Mouse (Mus musculus): ENCODE measurements around the gene Uqcr11.
A peak's percentile ranks its signal among the peaks of the same experiment; 100 is the strongest.

Uqcr11 gene

GRCm38 (mm10) chr10:80406684-80407501 lies at the start of gene Uqcr11:
TSS of gene Uqcr11 (minus strand) at chr10:80406830.
- DNase-seq (ENCODE audit: low read depth, low spot score), result peak; percentile 95

DNA sequence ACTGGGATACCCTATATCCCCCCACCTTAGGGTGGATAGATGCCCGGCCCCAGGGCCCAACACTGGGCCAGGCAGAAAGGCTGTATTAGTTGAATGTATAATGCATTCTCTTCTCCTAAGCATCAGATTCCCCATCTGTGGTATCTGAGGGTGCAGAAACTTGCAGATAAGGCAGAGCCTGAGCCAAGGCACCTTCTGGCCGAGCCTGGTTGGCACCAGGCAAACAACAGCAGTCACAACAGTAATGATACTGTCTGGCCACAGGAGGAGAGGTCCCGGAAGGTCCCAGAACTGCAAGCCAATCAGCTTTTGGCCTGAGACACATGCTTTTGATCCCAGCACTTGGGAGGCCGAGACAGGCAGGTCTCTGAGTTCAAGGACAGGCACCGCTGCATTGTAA lies 49.1 kb upstream of the Uqcr11 start:
- no peak for DNase-seq (ENCODE audit: low read depth, low spot score)

- no peak for DNase-seq (ENCODE audit: low read depth, low spot score)
These were observed 48.2 kb upstream of the Uqcr11 start for GRCm38 (mm10) chr10:80454781-80455180.

- no peak for DNase-seq (ENCODE audit: low read depth, low spot score)
These were observed 47.0 kb upstream of the Uqcr11 start for GRCm38 (mm10) chr10:80453601-80454000.

DNA sequence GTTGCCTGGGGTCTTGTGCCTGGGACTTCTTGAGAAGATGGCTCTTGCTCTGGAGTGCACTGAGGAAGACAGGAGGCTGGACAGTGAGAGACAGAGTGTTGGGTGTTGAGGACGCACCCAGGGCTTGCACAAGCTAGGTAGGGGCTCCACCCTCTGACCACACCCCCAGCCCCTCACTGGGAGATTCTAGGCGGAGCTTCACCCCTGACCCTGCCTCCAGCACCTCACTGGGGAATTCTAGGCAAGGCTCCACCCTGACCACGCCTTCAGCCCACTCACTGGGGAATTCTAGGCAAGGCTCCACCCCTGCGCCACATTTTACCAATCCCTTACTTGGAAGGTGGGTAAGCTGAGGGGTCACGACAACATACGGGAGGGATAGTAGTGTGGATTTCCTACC lies 44.0 kb upstream of the Uqcr11 start:
- DNase-seq (ENCODE audit: low read depth, low spot score), result no peak

DNA sequence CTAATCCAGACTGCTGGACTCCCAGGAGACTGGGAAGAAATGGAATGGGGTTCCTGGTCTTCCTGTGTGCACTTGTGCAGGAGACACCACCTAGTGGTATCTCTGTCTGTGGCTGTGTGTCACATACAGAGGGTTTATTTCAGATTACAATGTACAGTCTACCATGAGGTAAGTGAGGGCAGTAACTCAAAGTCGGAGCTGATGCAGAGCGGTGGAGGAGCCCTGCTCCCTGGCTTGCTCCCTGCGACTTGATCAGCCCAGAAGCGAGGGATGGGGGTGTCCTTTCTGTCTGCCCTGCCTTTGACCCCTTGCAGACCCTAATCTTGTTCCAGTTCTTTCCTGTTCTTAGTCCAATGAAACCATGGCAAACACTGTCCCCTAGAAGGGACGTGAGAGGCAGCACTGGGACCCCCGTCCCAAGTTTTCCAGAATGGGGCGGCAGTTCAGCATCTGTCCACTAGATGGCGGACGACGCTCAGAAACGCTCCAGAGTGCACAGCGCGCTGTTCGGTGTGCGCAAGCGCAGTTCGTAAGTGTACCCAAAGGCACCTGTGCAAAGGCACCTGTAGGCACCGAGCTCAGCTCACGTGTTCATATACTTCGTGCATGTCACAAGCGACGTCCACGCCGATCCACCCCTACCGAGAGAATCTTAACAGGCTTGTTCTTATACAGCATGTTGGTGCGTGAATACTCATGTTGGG lies 39.4 kb upstream of the Uqcr11 start:
- peak; percentile 94 for DNase-seq (ENCODE audit: low read depth, low spot score)

DNA sequence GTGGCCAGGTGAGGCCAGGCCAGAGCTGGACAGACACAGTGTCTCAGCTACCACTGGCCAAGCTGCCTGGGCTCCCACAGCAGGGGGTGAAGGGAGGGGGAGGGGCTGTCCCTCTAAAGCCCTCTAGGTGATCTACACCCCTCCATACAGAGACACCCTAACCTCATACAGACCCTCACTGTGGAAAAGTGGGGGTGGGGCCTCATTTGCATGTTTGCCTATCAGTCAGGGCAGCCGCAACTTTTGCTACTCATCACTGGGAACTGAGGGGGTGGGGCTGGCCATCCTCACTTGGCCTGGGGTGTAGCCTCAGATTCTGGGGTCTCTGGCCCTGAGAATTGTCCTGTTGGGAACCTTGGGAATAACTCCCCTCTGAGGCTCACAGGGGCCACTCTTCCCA lies 38.4 kb upstream of the Uqcr11 start:
- DNase-seq (ENCODE audit: low read depth, low spot score), result no peak

DNA sequence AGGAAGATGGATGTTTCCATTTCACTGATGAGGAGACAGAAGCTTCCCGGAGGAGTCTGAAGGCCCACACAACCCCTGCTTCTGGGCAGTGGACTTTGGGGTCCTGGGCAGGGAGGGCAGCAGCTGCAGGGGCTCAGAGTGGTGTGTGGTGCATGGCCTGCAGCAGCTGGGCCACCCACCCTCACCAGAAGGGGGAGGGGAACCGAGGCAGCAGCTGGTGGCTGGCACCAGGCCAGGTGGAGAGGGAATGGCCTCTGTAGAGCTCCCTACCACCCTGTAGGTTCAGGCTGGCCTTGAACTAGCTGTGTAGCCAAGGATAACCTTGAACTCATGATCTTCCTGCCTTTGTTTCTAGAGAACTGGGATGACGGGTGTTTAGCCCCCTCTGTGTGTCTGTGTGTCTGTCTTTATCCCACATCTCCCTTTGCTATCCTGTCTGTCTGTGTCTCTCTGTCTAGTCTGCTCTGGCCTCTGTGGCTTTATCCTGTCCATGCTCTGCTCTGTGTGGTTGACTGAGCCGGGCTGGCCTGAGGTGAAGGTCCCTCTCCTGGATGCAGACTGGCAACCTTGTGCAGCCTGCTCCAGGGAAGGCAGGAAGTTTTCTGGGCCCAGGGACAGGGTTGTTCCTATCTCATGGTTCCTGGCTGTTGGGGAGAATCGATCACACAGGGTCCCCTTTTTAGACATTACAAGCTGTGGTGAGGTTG lies 37.9 kb upstream of the Uqcr11 start:
- no peak for DNase-seq (ENCODE audit: low read depth, low spot score)

- no peak for DNase-seq (ENCODE audit: low read depth, low spot score)
These were observed 37.1 kb upstream of the Uqcr11 start for GRCm38 (mm10) chr10:80443575-80444278.

- DNase-seq (ENCODE audit: low read depth, low spot score), result no peak
These were observed 36.4 kb upstream of the Uqcr11 start for GRCm38 (mm10) chr10:80442989-80443388.

DNA sequence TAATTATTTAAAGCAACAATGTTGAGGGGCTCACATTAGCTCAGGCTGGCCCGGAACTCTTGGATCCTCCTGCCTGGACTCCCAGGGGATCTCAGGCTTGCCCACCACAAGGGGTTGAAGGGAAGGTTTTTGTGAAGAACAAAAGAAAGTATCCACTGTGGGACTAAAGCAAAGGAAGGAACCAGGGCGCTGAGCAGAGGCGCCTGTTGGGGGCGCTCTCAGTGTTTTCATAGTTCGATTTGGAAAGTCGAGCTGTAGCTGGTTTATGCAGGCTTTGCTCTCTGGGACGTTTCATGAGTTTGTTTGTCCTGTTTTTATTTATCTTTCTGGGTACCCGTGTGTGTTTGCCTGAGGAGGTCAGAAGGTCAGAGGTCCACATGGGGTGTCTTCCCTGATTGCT lies 35.0 kb upstream of the Uqcr11 start:
- no peak for DNase-seq (ENCODE audit: low read depth, low spot score)

DNA sequence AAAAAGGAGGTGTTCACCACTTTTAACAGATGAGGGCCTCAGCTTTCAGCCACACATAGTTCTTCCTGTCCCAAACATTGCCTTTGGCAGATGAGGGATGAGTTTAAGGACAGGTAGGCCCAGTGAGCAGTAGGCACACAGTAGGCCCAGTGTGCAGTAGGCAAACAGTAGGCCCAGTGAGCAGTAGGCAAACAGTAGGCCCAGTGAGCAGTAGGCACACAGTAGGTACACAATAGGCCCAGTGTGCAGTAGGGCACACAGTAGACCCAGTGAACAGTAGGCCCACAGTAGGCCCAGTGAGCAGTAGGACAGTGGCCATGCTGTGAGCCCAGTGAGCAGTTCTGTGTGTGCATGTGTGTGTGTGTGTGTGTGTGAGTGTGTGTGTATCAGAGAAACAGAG lies 33.4 kb upstream of the Uqcr11 start:
- no peak for DNase-seq (ENCODE audit: low read depth, low spot score)

- no peak for DNase-seq (ENCODE audit: low read depth, low spot score)
These were observed 31.3 kb upstream of the Uqcr11 start for GRCm38 (mm10) chr10:80437973-80438372.

GRCm38 (mm10) chr10:80436276-80436675 lies 29.6 kb upstream of the Uqcr11 start:
- DNase-seq (ENCODE audit: low read depth, low spot score), result peak; percentile 28

DNA sequence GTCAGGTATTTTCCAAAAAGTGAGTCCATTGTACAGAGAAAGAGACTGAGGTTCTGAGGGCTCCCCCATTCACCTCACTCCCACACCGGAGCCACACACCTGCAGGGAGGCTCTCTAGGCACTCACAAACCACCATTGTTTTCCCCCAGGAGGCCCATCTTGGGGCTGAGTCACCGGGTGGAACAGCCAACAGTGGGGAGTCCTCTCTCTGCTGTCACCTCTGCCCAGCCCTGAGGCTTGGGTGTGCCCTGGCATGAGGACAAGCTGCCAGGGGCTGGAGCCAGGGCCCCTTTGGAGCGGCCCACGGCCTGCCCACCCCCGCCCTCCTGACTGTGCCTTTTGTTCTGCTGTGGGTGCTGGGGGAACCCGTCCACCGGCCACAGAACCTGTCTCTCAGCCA lies 29.1 kb upstream of the Uqcr11 start:
- DNase-seq (ENCODE audit: low read depth, low spot score), result no peak

- DNase-seq (ENCODE audit: low read depth, low spot score), result no peak
These were observed 28.2 kb upstream of the Uqcr11 start for GRCm38 (mm10) chr10:80434823-80435222.

DNA sequence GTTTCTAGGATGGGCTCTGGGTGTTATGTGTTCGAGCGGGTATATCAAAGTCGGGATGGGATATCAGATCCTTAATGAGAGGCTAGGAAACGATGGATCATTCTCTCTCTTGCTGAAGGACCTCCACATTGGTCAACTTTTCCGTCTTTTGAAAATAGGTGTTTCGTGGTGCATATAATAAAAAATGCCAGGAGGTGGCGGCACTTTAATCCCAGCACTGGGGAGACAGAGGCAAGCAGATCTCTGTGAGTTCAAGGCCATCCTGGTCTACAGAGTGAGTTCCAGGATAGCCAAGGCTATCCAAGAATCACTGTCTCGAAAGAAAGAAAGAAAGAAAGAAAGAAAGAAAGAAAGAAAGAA lies 27.6 kb upstream of the Uqcr11 start:
- no peak for DNase-seq (ENCODE audit: low read depth, low spot score)

- peak; percentile 98 for DNase-seq (ENCODE audit: low read depth, low spot score)
These were observed 27.0 kb upstream of the Uqcr11 start, which contains the start of gene Tcf3 for GRCm38 (mm10) chr10:80433513-80434232. TSS of gene Tcf3 (minus strand) at chr10:80433647.

- no peak for DNase-seq (ENCODE audit: low read depth, low spot score)
These were observed 26.4 kb upstream of the Uqcr11 start for GRCm38 (mm10) chr10:80432936-80433512.

GRCm38 (mm10) chr10:80432387-80432785 lies 25.8 kb upstream of the Uqcr11 start:
- DNase-seq (ENCODE audit: low read depth, low spot score), result no peak

Data from CD4-positive, CD25-positive, alpha-beta regulatory T cell, adult 2 months (primary cell).